Mouse (Mus musculus): Measurements from ENCODE around the gene BC048507.
A peak's percentile ranks its signal among the peaks of the same experiment; 100 is the strongest.
"Not testable (repeated sequence)": the region's sequence is repeated elsewhere in the genome, so short reads cannot be mapped to it uniquely, and the experiment has no call there.

BC048507 gene

DNA sequence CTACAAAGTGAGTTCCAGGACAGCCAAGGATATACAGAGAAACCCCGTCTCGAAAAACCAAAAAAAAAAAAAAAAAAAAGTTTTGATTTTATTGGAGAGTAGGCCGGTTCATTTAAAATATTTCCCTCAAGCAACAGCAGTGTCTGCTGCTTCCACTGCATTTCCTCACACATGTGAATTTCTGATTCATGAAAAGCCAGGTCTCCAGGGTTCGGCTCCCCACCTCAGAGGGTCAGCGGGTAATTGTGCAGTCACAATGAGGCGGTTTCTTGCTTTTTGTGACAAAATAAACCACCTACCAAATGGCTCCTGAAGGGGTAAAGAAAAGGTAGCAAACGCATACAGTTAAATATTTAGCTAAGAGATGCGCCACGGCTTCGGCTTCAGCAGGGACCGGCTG lies at the start of gene BC048507:
Gene BC048507, plus strand, starts transcription at position 301 of the 400 bp plus-strand sequence.
- DNase-seq: no peak

DNA sequence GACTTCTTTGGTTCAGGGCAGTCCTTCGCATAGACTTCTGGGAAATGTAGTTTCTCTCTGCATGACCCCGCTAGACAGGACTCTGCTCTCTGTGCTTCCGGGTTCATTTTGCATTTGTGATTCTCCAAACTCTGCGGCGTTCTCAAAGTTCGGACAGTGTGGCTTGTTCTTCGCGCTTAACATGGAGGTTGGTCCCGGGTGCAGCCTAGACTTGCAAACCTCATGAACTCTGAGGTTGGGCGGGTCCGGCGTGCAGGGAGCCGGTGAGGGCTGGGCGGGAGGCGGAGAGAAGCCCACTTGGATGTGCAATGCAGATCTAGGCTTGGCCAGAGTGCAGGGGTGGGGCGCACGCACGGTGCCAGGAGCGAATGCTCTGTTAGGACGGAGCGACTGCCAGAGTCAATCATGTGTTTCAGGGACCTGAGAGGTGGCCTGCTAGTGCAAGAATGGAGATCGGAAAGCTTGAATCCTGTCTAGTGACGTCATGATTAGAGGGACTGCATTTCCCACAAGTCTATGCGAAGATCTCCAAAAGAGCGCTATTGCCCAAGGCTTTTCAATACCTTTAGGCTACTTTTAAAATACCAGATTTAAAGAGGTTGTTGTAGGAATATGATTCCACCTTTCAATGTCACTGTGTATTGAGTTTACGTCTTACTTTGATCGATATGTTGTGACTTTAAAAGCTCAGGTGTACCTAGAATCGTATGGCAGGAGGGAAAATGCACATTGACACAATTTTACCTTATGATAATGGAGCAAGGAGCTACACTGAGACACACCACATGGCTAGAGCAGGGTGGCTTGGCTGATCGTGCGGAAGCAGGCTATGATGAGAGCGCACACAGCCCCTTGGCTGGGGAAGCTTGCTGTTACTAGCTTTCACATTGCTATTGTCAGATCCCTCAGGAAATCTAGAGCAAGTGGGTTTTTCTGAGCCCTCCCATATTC lies 49.1 kb upstream of the BC048507 start, which contains the start of gene Zfp273:
Gene Zfp273, plus strand, starts transcription at position 31 of the 951 bp plus-strand sequence.
- DNase-seq: peak; percentile 70 to 78

GRCm38 (mm10) chr13:67818636-67819035 lies 44.5 kb upstream of the BC048507 start:
- DNase-seq: no peak

DNA sequence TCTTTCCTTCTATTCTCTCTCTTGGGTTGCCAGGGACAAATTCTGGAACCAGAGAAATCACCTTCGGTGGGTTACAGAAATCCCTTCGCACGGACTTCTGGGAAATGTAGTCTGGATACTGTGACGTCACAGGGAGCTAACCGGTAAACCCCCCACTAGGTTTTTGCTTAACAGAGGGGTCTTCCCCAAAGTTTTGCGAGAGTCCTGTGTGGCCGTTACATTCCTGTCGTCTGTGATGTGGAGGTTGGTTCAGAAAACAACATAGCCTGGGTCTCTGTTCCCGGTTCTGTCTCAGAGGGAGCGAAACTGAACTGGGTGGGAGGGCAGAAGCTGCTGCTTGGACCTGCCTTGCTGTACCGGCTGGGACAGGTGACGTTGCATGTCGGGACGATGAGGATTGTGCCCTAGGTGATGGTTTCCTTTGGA lies 32.2 kb upstream of the BC048507 start, which contains the start of gene Gm10037:
Gene Gm10037, plus strand, starts transcription at position 196 of the 426 bp plus-strand sequence.
- DNase-seq: peak; percentile 52 to 69

DNA sequence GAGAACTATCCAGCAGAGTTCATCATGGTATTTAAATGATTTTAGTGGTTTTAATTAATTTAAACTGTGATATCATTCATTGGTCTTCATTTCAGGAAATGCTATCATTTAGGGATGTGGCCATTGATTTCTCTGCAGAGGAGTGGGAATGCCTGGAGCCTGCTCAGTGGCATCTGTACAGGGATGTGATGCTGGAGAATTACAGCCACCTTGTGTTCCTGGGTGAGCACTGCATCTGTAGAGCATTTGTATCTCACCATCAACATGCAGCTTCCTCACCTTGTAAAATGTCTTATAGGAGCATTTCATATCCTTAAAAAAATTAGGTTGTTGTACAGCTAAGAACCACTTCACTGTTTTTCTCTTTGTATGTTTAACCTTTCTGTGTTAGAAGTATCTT lies 30.0 kb upstream of the BC048507 start:
- DNase-seq: not testable (repeated sequence)

DNA sequence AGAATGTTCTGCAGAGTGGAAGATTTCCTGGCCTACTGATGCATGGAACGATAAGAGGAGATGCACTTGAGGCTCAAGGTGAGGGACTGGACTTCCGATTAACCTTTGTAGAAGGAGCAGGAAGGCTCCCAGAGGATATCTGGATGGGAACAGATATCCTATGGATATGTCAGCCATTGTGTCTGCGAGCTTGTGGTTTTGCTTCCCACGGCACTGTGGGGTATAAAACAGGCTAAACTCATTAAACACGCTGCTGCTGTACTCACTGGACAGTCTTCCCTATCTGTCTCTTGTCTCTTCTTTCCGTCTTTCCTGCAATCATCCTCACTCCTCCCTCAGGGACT lies 19.4 kb upstream of the BC048507 start:
- no peak for DNase-seq

- DNase-seq: peak; percentile 32 to 67
Measured at GRCm38 (mm10) chr13:67844119-67844852, 18.8 kb upstream of the BC048507 start.

- peak in 1 of 2 experiments; percentile 17 for DNase-seq
Measured at GRCm38 (mm10) chr13:67844853-67845194, 18.3 kb upstream of the BC048507 start.

DNA sequence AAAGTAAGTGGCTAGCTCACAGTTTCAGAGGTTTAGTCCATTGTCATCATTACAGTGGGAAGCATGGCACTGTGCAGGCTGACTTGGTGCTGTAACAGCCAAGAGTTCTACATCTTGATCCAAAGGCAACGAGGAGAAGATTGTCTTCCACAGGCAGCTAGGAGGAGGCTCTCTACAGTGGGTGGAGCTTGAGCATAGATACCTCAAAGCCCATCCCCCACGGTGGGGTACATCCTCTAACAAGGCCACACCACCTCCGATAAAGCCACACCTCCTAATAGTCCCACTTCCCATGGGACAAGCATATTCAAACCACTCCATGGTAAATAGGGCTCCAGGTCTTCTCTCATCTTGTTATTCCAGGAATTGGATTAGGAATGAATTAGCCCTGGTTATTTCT lies 12.8 kb upstream of the BC048507 start:
- DNase-seq: no peak

DNA sequence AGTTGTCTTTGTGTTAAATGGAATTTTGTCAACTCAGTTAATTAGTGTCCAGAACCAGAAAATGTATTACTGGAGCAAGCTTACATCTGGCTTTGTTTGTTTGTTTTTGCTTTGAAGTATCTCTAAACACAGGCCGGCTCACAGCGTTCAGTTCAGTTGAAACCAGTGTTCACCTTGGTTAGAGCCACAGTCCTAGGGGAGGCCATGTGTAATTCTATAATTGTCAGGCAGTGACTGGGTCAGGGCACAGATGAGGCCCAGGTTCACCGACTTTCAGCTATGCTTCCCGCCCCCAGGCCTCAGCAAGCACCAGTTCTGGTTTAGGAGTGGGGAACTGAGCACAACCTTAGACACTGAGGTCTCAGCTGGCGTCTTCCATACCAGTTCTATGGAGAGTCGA lies 10.0 kb upstream of the BC048507 start:
- DNase-seq: no peak

DNA sequence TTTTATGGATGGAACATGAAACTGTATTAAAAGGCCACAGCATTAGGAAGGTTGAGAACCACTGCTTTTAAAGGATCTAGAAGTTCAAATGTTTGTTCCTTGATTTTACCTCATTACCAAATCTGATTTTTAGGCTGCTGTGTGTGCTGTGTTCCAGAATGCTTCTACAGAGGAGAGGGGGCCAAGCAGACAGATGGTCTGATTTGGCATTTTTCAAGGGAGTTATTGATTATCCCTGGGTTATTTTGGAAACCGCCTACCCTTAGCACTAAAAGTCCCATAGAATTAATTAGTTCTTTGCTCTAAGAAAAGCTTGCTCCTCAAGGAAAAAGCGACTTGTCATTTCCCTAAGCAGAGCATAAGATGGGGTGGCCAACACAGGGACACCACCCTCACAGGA lies 9.1 kb upstream of the BC048507 start:
- no peak for DNase-seq

- no peak for DNase-seq
Measured at GRCm38 (mm10) chr13:67857317-67857716, 5.8 kb upstream of the BC048507 start.

DNA sequence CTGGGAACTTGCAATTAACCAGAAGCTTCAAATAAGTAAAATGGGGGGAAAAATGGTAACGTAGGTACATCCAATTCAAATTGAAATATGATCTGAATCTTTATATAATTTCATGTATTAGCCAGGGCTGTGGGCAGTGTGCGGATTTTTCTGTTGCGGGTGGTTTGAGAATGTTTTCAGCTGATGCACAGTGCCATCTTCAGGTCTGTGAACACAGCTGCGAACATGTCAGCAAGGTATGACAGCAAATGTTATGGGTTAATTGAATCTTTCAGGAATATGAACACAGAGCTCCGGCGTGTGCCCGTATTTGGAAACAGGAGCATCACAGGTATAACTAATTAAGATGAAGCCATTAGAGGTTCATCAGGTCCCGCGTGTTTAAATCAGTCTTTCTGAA lies 618 bp upstream of the BC048507 start:
- no peak for DNase-seq

DNA sequence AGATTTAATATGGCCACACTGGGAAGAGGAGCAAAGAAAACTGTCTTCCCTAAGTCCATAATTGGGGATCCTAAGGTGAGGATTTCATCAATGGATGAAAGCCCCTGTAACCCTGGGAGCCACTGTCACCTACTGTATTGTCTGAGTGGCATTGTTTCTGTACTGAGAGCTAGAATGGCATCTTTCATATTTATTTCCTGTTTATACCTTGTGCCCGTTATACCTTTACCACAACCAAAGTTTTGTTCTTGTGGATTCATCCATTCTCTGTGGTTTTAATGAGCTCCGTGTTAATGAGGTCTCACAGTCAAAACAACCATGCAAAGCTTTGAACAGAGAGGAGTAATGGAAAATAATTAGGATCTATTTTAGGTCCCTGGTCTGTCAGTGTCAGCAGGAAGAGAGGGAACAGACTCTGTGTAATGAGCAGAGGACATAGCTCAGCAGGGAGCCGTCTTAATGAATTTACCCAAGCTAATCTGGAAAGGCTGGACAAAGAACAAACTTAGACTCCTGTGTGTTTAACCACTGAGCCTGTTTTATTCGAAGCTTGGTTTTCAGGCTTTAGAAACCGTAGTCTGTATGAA lies 1.7 kb downstream of the BC048507 start:
- DNase-seq: no peak

- no peak for DNase-seq
Measured at GRCm38 (mm10) chr13:67867899-67868298, 4.8 kb downstream of the BC048507 start.

- not testable (repeated sequence) for DNase-seq
Measured at GRCm38 (mm10) chr13:67876049-67876698, 13.0 kb downstream of the BC048507 start.

DNA sequence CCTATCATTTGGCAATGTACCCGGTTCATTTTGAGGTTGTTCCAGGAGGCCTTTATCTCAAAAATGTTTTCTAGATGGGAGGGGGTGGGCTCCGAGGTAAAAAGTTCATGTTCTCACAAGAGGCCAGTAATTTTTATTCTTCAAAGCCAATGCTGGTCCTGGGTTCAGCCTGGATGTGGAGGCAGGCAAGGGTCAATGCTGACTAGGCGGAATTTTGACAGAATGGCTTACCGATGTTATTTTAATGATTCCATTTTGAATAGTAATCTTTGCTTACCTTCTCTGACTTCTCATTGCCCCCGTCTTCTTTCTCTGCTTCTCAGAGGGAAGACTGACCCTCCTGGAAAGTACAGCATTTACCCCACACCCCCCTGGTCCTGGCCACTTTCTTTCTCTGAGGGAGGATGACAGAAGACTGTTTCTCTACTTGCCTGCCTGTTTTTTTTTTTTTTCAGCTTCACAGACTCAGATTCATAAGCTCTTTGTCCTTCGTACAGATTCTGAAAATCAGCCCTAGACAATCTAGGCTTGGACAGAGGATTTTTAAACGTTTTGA lies 13.7 kb downstream of the BC048507 start:
- DNase-seq: no peak

DNA sequence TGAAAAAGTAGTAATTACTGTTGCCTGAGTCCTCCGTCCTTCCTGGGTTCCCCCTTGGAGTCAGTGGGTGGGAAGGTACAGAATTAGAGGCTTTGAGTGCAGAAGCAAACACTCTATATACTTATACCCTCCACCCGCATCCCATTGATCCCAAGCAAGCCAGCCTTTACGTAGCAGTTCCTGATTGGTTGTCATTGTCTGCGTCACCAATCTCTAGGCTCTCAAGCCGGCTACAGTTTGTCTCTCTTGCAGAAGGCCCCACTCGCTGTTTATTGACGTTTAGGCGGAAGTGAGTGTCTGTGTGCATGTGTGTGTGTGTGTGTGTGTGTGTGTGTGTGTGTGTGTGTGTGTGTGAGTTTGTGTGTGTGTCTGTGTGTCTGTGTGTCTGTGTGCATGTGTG lies 20.8 kb downstream of the BC048507 start:
- DNase-seq: no peak

- DNase-seq: no peak
Measured at GRCm38 (mm10) chr13:67909759-67910158, 46.6 kb downstream of the BC048507 start.

Measured in cerebellum, postnatal 36 days (tissue).